Mouse (Mus musculus) spleen, adult 2 months (tissue): ENCODE data around the gene Sema3g. TPM values are rescaled to one million over a fixed set of nuclear protein-coding genes. Genes with fewer than 3 reads are reported as not detected.

Experiments
- DNase-seq, 2 experiments: peaks; one replicate each; pipeline versions ENCODE4 v3.0.0 to v3.0.0-alpha.2; 2012 to 2021; ENCODE audit warnings: low spot score in 2 of 2, low read depth in 1 of 2
- H3K27ac ChIP-seq: fragments of 200-500 bp; 2 replicates; pipeline ENCODE4 v1.5.1; 2012; ENCODE audit warnings: low read length, inconsistent platforms; ENCODE audit not compliant: insufficient read depth
- H3K27me3 ChIP-seq: fragments of 200-500 bp; 2 replicates; pipeline ENCODE4 v1.6.1; 2012; ENCODE audit warnings: mild to moderate bottlenecking, moderate library complexity, low read length, inconsistent platforms; ENCODE audit not compliant: control insufficient read depth, insufficient read depth
- H3K36me3 ChIP-seq: fragments of 200-500 bp; 2 replicates; pipeline ENCODE4 v1.6.1; 2012; ENCODE audit warnings: mild to moderate bottlenecking, low read length, inconsistent platforms; ENCODE audit not compliant: control insufficient read depth, insufficient read depth
- H3K4me1 ChIP-seq: fragments of 200-500 bp; 2 replicates; pipeline ENCODE4 v1.6.1; 2011; ENCODE audit warnings: inconsistent platforms; ENCODE audit not compliant: control insufficient read depth, insufficient read depth, insufficient read length
- H3K4me3 ChIP-seq: fragments of 200-500 bp; 2 replicates; pipeline ENCODE4 v1.5.1; 2011; ENCODE audit warnings: mild to moderate bottlenecking, inconsistent platforms; ENCODE audit not compliant: insufficient read depth, insufficient read length; ENCODE audit errors: extremely low read depth
- CTCF ChIP-seq: fragments of 200-500 bp; IDR thresholded peaks from 2 replicates; pipeline ENCODE4 v1.5.1; 2011; ENCODE audit warnings: mild to moderate bottlenecking, inconsistent platforms; ENCODE audit not compliant: insufficient read depth, insufficient read length, insufficient replicate concordance; ENCODE audit errors: extremely low read depth
- POLR2A ChIP-seq: fragments of 200-500 bp; IDR thresholded peaks from 2 replicates; pipeline ENCODE4 v1.6.1; 2011; ENCODE audit warnings: low read depth, low read length, inconsistent platforms
- WGBS: fragments of 180-500 bp; shearing (Covaris S2); methylation state at CpG from one replicate; pipeline ENCODE4 v1.1.7; 2018; 5-methylcytosine and 5-hydroxymethylcytosine counted together
- polyA plus RNA-seq: library from polyadenylated mRNA; depleted of rRNA; stranded (reverse); fragments of >200 nt; gene quantifications from 2 replicates; pipeline ENCODE4 v1.2.3, GENCODE M21; 2012

Sema3g gene
- polyA plus RNA-seq, 1 experiment: 4.3 TPM

- TF ChIP-seq CTCF (no peak), POLR2A (no peak)
- Histone ChIP-seq H3K27me3 (no peaks in the 10 kb centered on the region), H3K27ac (no peak overlapping the region), H3K4me1 (peaks cover 2% of the 10 kb centered on the region; the same call in 1 of the 2 replicates), H3K4me3 (peak overlapping the region; percentile 83; the same call in 1 of the 2 replicates), H3K36me3 (peaks cover 23% of the 10 kb centered on the region)
- DNase-seq: no peak
- 34% methylated on average over 8 of the region's 8 CpGs for WGBS
Measured at GRCm38 (mm10) chr14:31205244-31205561, 12.5 kb upstream of the Sema3g start.

- no peaks in the 10 kb centered on the region for H3K27me3 ChIP-seq
- peak overlapping the region; percentile 70 for H3K27ac ChIP-seq
- peak overlapping the region; percentile 83 for H3K4me3 ChIP-seq
- WGBS: 3% methylated on average over 39 of the region's 39 CpGs
- DNase-seq: peak in 1 of 2 experiments; percentile 16
- TF ChIP-seq POLR2A (no peak), CTCF (no peak)
- peaks cover 2% of the 10 kb centered on the region; the same call in 1 of the 2 replicates for H3K4me1 ChIP-seq
- peaks cover 19% of the 10 kb centered on the region for H3K36me3 ChIP-seq
Measured at GRCm38 (mm10) chr14:31205562-31206467, 11.8 kb upstream of the Sema3g start.

- Histone ChIP-seq H3K27me3 (no peaks in the 10 kb centered on the region), H3K4me1 (peaks cover 2% of the 10 kb centered on the region; the same call in 1 of the 2 replicates), H3K4me3 (peak overlapping the region; percentile 83), H3K36me3 (peaks cover 15% of the 10 kb centered on the region), H3K27ac (peak overlapping the region; percentile 70)
- DNase-seq: peak; percentile 84 to 95
- under 1% methylated on average over 46 of the region's 48 CpGs for WGBS
- peak; percentile 85 for TF ChIP-seq POLR2A
- TF ChIP-seq CTCF: no peak
Measured at GRCm38 (mm10) chr14:31206472-31206981, 11.1 kb upstream of the Sema3g start.

GRCm38 (mm10) chr14:31207070-31207830 is 10.4 kb upstream of the Sema3g start:
- no peak for DNase-seq
- TF ChIP-seq CTCF (no peak), POLR2A (no peak)
- Histone ChIP-seq H3K27me3 (no peaks in the 10 kb centered on the region), H3K4me3 (peak overlapping the region; percentile 76), H3K27ac (peak overlapping the region; percentile 4; the same call in 1 of the 2 replicates), H3K36me3 (peaks cover 10% of the 10 kb centered on the region), H3K4me1 (peaks cover 2% of the 10 kb centered on the region; the same call in 1 of the 2 replicates)
- WGBS: 73% methylated on average over 13 of the region's 13 CpGs

- H3K27me3 ChIP-seq: no peaks in the 10 kb centered on the region
- H3K36me3 ChIP-seq: peaks cover 5% of the 10 kb centered on the region
- peak within 1 kb of the TSS; percentile 76; the same call in 1 of the 2 replicates for H3K4me3 ChIP-seq
- no peak for TF ChIP-seq POLR2A
- TF ChIP-seq CTCF: no peak
- WGBS: 89% methylated on average over 2 of the region's 2 CpGs
- H3K4me1 ChIP-seq: peaks cover 2% of the 10 kb centered on the region; the same call in 1 of the 2 replicates
- peak within 1 kb of the TSS; percentile 4; the same call in 1 of the 2 replicates for H3K27ac ChIP-seq
- no peak for DNase-seq
Measured at GRCm38 (mm10) chr14:31208084-31208483, 9.6 kb upstream of the Sema3g start, which contains the start of gene Tnnc1. Gene Tnnc1 (plus strand): TSS chr14:31208312.

- TF ChIP-seq POLR2A (no peak), CTCF (no peak)
- 94% methylated on average over 4 of the region's 4 CpGs for WGBS
- H3K36me3 ChIP-seq: no peaks in the 10 kb centered on the region
- DNase-seq: no peak
- no peak overlapping the region for H3K27ac ChIP-seq
- peaks cover 2% of the 10 kb centered on the region; the same call in 1 of the 2 replicates for H3K4me1 ChIP-seq
- H3K4me3 ChIP-seq: no peak overlapping the region
- no peaks in the 10 kb centered on the region for H3K27me3 ChIP-seq
Measured at GRCm38 (mm10) chr14:31209133-31209557, 8.5 kb upstream of the Sema3g start.
